Mouse (Mus musculus) spleen, adult 2 months (tissue): ENCODE measurements at regions not wholly inside any gene's neighbourhood (a gene's known extent, or its start where the extent isn't known, plus 50 kb on each side); places are given as distances from the start of the nearest gene placed in this dataset.

ENCODE experiments used
- DNase-seq, 2 experiments: peaks; one replicate each; pipeline versions ENCODE4 v3.0.0 to v3.0.0-alpha.2; 2012 to 2021; ENCODE audit warnings: low spot score in 2 of 2, low read depth in 1 of 2
- H3K27ac ChIP-seq: fragments of 200-500 bp; 2 replicates; pipeline ENCODE4 v1.5.1; 2012; ENCODE audit warnings: low read length, inconsistent platforms; ENCODE audit not compliant: insufficient read depth
- H3K27me3 ChIP-seq: fragments of 200-500 bp; 2 replicates; pipeline ENCODE4 v1.6.1; 2012; ENCODE audit warnings: mild to moderate bottlenecking, moderate library complexity, low read length, inconsistent platforms; ENCODE audit not compliant: control insufficient read depth, insufficient read depth
- H3K36me3 ChIP-seq: fragments of 200-500 bp; 2 replicates; pipeline ENCODE4 v1.6.1; 2012; ENCODE audit warnings: mild to moderate bottlenecking, low read length, inconsistent platforms; ENCODE audit not compliant: control insufficient read depth, insufficient read depth
- H3K4me1 ChIP-seq: fragments of 200-500 bp; 2 replicates; pipeline ENCODE4 v1.6.1; 2011; ENCODE audit warnings: inconsistent platforms; ENCODE audit not compliant: control insufficient read depth, insufficient read depth, insufficient read length
- H3K4me3 ChIP-seq: fragments of 200-500 bp; 2 replicates; pipeline ENCODE4 v1.5.1; 2011; ENCODE audit warnings: mild to moderate bottlenecking, inconsistent platforms; ENCODE audit not compliant: insufficient read depth, insufficient read length; ENCODE audit errors: extremely low read depth
- CTCF ChIP-seq: fragments of 200-500 bp; IDR thresholded peaks from 2 replicates; pipeline ENCODE4 v1.5.1; 2011; ENCODE audit warnings: mild to moderate bottlenecking, inconsistent platforms; ENCODE audit not compliant: insufficient read depth, insufficient read length, insufficient replicate concordance; ENCODE audit errors: extremely low read depth
- POLR2A ChIP-seq: fragments of 200-500 bp; IDR thresholded peaks from 2 replicates; pipeline ENCODE4 v1.6.1; 2011; ENCODE audit warnings: low read depth, low read length, inconsistent platforms
- WGBS: fragments of 180-500 bp; shearing (Covaris S2); methylation state at CpG from one replicate; pipeline ENCODE4 v1.1.7; 2018; 5-methylcytosine and 5-hydroxymethylcytosine counted together

DNA sequence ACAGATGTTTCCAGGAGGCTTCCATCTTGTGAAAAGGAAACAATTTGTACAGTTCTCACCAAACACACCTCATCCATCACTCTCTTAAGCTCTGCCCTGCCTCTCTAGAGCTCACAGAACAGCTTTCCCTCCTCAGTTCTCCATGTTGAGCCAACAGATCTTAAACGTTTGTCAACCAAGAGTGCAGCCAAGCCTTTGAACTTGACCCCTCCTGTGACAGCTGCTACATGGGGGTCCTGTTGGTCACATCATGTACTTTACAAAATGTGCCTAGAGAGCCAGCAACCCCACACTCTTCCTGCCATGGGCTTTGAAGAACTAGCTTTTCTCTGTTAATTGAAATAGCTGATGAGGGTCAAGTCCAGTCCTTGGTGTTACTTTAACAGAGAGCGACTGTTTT lies 319.8 kb upstream of the Acvr2a start:
- 77% methylated on average over 2 of the region's 2 CpGs for WGBS
- Histone ChIP-seq H3K27ac (no peak overlapping the region), H3K27me3 (no peaks in the 10 kb centered on the region), H3K4me1 (no peaks in the 10 kb centered on the region), H3K4me3 (no peak overlapping the region), H3K36me3 (no peaks in the 10 kb centered on the region)
- DNase-seq = no peak
- no peak for TF ChIP-seq POLR2A
- no peak for TF ChIP-seq CTCF

DNA sequence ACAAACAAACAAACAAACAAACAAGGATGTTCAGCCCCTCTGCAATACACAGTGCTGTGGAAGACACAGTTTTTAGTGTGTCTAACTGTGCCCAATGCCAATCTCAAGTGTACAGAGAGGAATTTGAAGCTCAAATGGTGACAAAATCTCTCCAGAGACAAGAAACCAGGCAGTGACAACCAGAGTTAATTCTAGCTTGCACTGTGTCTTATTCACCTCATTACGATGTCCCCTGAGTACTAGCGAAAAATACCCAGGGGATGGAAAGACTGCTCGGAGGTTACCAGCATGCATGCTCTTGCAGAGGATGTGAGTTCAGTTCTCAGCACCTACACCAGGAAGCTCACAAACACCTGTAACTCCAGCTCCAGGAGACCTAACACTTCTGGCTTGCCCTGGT lies 319.3 kb upstream of the Acvr2a start:
- no peaks in the 10 kb centered on the region for H3K36me3 ChIP-seq
- H3K27me3 ChIP-seq = no peaks in the 10 kb centered on the region
- WGBS = 90% methylated on average over 3 of the region's 3 CpGs
- no peak overlapping the region for H3K27ac ChIP-seq
- TF ChIP-seq CTCF (no peak), POLR2A (no peak)
- no peak for DNase-seq
- no peak overlapping the region for H3K4me3 ChIP-seq
- H3K4me1 ChIP-seq = no peaks in the 10 kb centered on the region

- H3K4me1 ChIP-seq = no peaks in the 10 kb centered on the region
- no peak for DNase-seq
- no peaks in the 10 kb centered on the region for H3K27me3 ChIP-seq
- no peak overlapping the region for H3K4me3 ChIP-seq
- 96% methylated on average over 5 of the region's 5 CpGs for WGBS
- no peaks in the 10 kb centered on the region for H3K36me3 ChIP-seq
- TF ChIP-seq POLR2A (no peak), CTCF (no peak)
- H3K27ac ChIP-seq = no peak overlapping the region
These were observed 315.7 kb upstream of the Acvr2a start for GRCm38 (mm10) chr2:48498047-48498723.

GRCm38 (mm10) chr2:48499396-48499795 lies 314.5 kb upstream of the Acvr2a start:
- no peaks in the 10 kb centered on the region for H3K4me1 ChIP-seq
- H3K4me3 ChIP-seq = no peak overlapping the region
- no peaks in the 10 kb centered on the region for H3K36me3 ChIP-seq
- H3K27me3 ChIP-seq = no peaks in the 10 kb centered on the region
- no peak for TF ChIP-seq CTCF
- no peak for TF ChIP-seq POLR2A
- 87% methylated on average over 6 of the region's 6 CpGs for WGBS
- no peak for DNase-seq
- H3K27ac ChIP-seq = no peak overlapping the region

GRCm38 (mm10) chr2:48501387-48501786 lies 312.5 kb upstream of the Acvr2a start:
- Histone ChIP-seq H3K4me1 (no peaks in the 10 kb centered on the region), H3K27me3 (no peaks in the 10 kb centered on the region), H3K36me3 (no peaks in the 10 kb centered on the region), H3K27ac (no peak overlapping the region), H3K4me3 (no peak overlapping the region)
- DNase-seq = no peak
- TF ChIP-seq POLR2A (no peak), CTCF (no peak)
- WGBS = 31% methylated on average over 2 of the region's 2 CpGs

GRCm38 (mm10) chr2:48513848-48514247 lies 300.1 kb upstream of the Acvr2a start:
- H3K4me3 ChIP-seq = no peak overlapping the region
- H3K36me3 ChIP-seq = no peaks in the 10 kb centered on the region
- H3K27ac ChIP-seq = no peak overlapping the region
- no peak for DNase-seq
- TF ChIP-seq CTCF (no peak), POLR2A (no peak)
- no peaks in the 10 kb centered on the region for H3K4me1 ChIP-seq
- H3K27me3 ChIP-seq = no peaks in the 10 kb centered on the region

DNA sequence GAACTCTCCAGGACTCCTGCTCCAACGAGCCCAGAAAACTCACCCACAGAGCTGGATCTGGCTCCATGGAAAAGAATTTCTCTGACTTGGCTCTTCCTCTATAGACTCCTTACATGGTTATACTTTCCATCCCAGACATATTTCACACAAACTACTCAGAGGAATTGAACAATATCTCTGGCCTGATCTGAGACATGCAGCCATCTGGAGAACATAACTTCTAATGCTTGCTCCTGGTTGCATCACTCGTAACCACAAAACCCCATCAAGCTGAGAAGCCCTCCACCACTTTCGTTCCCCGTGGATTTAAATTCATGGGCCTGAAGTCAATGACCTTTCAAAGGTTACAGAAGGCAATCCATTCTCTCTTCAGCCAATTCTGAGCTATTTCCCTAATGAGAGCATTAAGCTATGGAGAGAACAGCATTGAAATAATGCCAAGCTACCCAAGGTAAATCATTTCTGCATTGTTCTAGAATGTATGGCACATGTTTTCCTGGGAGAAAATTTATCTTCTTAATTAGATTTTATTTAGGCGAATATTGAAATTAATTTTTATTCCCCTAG lies 294.0 kb upstream of the Acvr2a start:
- H3K36me3 ChIP-seq = no peaks in the 10 kb centered on the region
- no peak overlapping the region for H3K4me3 ChIP-seq
- no peak overlapping the region for H3K27ac ChIP-seq
- H3K27me3 ChIP-seq = no peaks in the 10 kb centered on the region
- H3K4me1 ChIP-seq = no peaks in the 10 kb centered on the region
- TF ChIP-seq POLR2A = no peak
- TF ChIP-seq CTCF = no peak
- 67% methylated on average over 5 of the region's 5 CpGs for WGBS
- DNase-seq = no peak
